Mouse (Mus musculus) liver, postnatal 0 days (tissue): ENCODE measurements around the gene Jph2. TPM values are rescaled to one million over a fixed set of nuclear protein-coding genes. Genes with fewer than 3 reads are reported as not detected.

ENCODE experiments used
- ATAC-seq: fragments of 200-750 bp; cut with Nextera tagmentation; 2 replicates; pipeline ENCODE4 v1.8.0; 2017; ENCODE audit warnings: mild to moderate bottlenecking, moderate library complexity
- DNase-seq: peaks from one replicate; pipeline ENCODE4 v3.0.0-alpha.2; 2016
- H3K27ac ChIP-seq: fragments of 300-500 bp; sonication (generic); 2 replicates; pipeline ENCODE4 v1.5.1; 2014; ENCODE audit warnings: antibody characterized with exemption, moderate library complexity, mild to moderate bottlenecking, low read depth
- H3K27me3 ChIP-seq: fragments of 300-500 bp; sonication (generic); 2 replicates; pipeline ENCODE4 v1.6.1; 2014; ENCODE audit warnings: low read length, control low read depth, mixed read lengths; ENCODE audit not compliant: insufficient read depth
- H3K36me3 ChIP-seq: fragments of 300-500 bp; sonication (generic); replicated peaks from 2 replicates; pipeline ENCODE4 v1.6.1; 2014; ENCODE audit warnings: mild to moderate bottlenecking, control low read depth, low read length, moderate library complexity, mixed read lengths; ENCODE audit not compliant: insufficient read depth
- H3K4me1 ChIP-seq: fragments of 300-500 bp; sonication (generic); 2 replicates; pipeline ENCODE4 v1.6.1; 2014; ENCODE audit warnings: antibody characterized with exemption, mild to moderate bottlenecking, control low read depth; ENCODE audit not compliant: insufficient read depth
- H3K4me2 ChIP-seq: fragments of 300-500 bp; sonication (generic); 2 replicates; pipeline ENCODE4 v1.6.1; 2014; ENCODE audit warnings: low read depth, mild to moderate bottlenecking, low read length, moderate library complexity, mixed read lengths
- H3K4me3 ChIP-seq: fragments of 300-500 bp; sonication (generic); 2 replicates; pipeline ENCODE4 v1.5.1; 2014; ENCODE audit warnings: low read depth, low read length
- H3K9ac ChIP-seq: fragments of 300-500 bp; sonication (generic); replicated peaks from 2 replicates; pipeline ENCODE4 v1.6.1; 2014; ENCODE audit warnings: mild to moderate bottlenecking, moderate library complexity
- H3K9me3 ChIP-seq: fragments of 300-500 bp; sonication (generic); 2 replicates; pipeline ENCODE4 v1.6.1; 2016; ENCODE audit warnings: mild to moderate bottlenecking, control low read depth, low read length, mixed read lengths
- CTCF ChIP-seq: sonication (generic); IDR thresholded peaks from 2 replicates; pipeline ENCODE4 v1.5.1; 2016; ENCODE audit warnings: antibody characterized with exemption, low read depth
- EP300 ChIP-seq: IDR thresholded peaks from 2 replicates; pipeline ENCODE4 v1.6.1; 2016; ENCODE audit warnings: antibody characterized with exemption, low read depth, mild to moderate bottlenecking
- WGBS: fragments of 180-500 bp; shearing (Covaris S2); extraction: QIAGEN DNeasy Blood & Tissue Kit; methylation state at CpG from one replicate; pipeline ENCODE4 v1.1.7; 2014; ENCODE audit not compliant: insufficient replicate concordance; 5-methylcytosine and 5-hydroxymethylcytosine counted together
- polyA plus RNA-seq: library from polyadenylated mRNA; unstranded; fragments of >200 nt; fragmentation: Nextera tagmentation; extraction: Ambion mirVana; gene quantifications from 2 replicates; pipeline ENCODE4 v1.2.1, GENCODE M21; 2015

The Jph2 gene
- polyA plus RNA-seq, 1 experiment from 2014 or later, result 0.11 TPM

DNA sequence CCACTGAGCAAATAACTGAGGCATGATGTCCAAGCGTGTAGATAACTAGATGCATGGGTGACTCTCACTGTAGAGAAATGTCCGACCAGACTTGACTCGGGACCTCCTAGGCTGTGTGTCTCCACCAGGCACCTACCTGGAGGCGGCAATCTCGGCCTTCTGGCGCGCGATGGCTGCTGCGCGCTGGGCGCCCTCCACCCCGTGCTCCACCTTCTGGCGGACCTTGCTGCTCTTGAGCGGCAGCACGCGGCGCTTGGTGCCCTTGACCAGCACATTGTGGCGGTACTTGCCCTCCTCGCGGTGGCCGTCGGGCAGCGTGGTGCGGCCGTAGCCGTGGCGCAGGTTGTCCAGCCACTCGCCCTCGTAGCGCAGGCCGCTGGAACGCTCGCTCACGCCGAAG, 22.3 kb downstream of the Jph2 start:
- TF ChIP-seq CTCF (no peak), EP300 (no peak)
- Histone ChIP-seq H3K36me3 (no peaks in the 10 kb centered on the region), H3K9me3 (no peaks in the 10 kb centered on the region), H3K27me3 (peaks cover 27% of the 10 kb centered on the region), H3K27ac (no peak overlapping the region), H3K4me3 (no peak overlapping the region), H3K9ac (no peak overlapping the region), H3K4me1 (no peaks in the 10 kb centered on the region), H3K4me2 (no peak overlapping the region)
- no peak for DNase-seq
- no peak for ATAC-seq
- WGBS, result 34% methylated on average over 28 of the region's 35 CpGs

DNA sequence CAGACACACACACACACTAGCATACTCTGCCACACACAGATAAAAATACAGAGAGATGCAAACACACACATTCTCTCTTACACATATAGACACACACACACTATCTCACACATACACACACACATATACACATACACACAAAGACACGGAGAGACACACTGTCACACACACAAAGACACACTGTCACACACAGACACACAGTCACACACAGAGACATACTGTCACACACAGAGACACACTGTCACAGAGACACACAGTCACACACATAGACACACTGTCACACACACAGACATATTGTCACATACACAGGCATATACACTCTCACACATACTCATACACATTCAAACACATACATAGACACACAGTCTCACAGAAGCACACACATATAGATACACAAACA, 25.2 kb downstream of the Jph2 start:
- Histone ChIP-seq H3K27me3 (peaks cover 27% of the 10 kb centered on the region), H3K4me3 (no peak overlapping the region), H3K9ac (no peak overlapping the region), H3K27ac (no peak overlapping the region), H3K36me3 (no peaks in the 10 kb centered on the region), H3K4me1 (no peaks in the 10 kb centered on the region), H3K9me3 (no peaks in the 10 kb centered on the region), H3K4me2 (no peak overlapping the region)
- no peak for DNase-seq
- TF ChIP-seq EP300 (no peak), CTCF (no peak)
- WGBS, result 65% methylated on average over 1 of the region's 1 CpGs
- ATAC-seq, result no peak

GRCm38 (mm10) chr2:163370175-163370574, 27.6 kb downstream of the Jph2 start:
- H3K9me3 ChIP-seq, result no peaks in the 10 kb centered on the region
- no peaks in the 10 kb centered on the region for H3K4me1 ChIP-seq
- H3K36me3 ChIP-seq, result no peaks in the 10 kb centered on the region
- ATAC-seq (no peak), DNase-seq (no peak)
- WGBS, result 48% methylated on average over 4 of the region's 4 CpGs
- H3K27me3 ChIP-seq, result peaks cover 12% of the 10 kb centered on the region; the same call in 1 of the 2 replicates
- no peak overlapping the region for H3K4me2 ChIP-seq
- H3K9ac ChIP-seq, result no peak overlapping the region
- no peak overlapping the region for H3K4me3 ChIP-seq
- TF ChIP-seq CTCF (no peak), EP300 (no peak)
- H3K27ac ChIP-seq, result no peak overlapping the region

GRCm38 (mm10) chr2:163364785-163365541, 32.8 kb downstream of the Jph2 start:
- Histone ChIP-seq H3K4me1 (no peaks in the 10 kb centered on the region), H3K4me2 (no peak overlapping the region), H3K27me3 (no peaks in the 10 kb centered on the region), H3K27ac (no peak overlapping the region), H3K9ac (no peak overlapping the region), H3K9me3 (no peaks in the 10 kb centered on the region), H3K36me3 (no peaks in the 10 kb centered on the region), H3K4me3 (no peak overlapping the region)
- ATAC-seq (no peak), DNase-seq (no peak)
- no peak for TF ChIP-seq EP300
- TF ChIP-seq CTCF, result no peak
- 67% methylated on average over 18 of the region's 18 CpGs for WGBS

DNA sequence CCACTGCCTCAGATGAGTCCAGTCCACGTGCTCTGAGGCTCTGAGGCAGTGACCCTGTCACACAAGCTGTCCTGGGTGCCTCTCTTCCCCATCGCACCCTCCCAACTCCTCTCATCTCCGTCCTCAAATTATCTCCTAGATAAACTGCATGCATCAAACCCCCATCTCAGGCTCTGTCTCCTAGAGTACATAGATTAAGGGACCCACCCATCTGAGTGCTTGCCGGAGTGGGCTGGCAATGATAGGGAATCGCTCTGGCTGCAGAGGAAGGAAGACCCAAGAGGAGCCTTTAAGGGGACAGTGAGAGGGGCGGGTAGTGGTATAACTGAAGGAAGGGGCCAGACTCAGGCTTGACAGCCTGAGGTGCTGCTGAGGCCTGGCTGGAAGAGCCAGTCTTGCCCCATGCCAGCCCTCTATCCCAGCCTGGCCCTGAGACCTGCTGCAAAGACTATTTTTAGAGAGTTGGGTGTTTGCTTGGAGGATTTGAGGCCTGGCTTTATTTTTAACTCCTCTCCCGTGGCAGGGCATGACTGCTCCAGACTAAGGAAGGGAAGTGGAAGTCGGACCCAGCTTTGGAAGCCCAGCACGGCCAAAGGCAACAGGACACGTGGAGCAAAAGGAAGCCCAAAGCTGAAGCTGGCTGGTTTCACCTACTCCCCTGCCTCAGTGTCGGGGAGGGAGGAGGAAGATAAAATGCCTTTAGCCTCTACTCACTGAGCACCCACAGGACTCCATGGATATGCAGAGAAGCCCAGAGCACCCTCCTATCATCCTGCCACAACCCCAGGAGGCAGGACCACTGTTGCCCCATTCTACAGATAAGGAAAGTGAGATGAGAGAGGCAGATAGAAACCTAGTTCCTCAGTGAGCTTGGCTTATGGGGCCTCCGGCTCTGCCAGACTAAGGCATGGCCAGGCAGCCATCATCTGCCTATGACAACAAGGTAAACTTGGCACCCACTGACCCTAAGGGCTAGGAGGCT, 34.6 kb downstream of the Jph2 start:
- 50% methylated on average over 12 of the region's 12 CpGs for WGBS

More for the DNA sequence above, 34.6 kb downstream of the Jph2 start:
- Histone ChIP-seq H3K4me1 (0 out of 2 replicates have a peak, but pooled peaks cover 4% of the 10 kb centered on the region), H3K27me3 (no peaks in the 10 kb centered on the region), H3K36me3 (no peaks in the 10 kb centered on the region), H3K9ac (no peak overlapping the region), H3K27ac (no peak overlapping the region), H3K9me3 (no peaks in the 10 kb centered on the region), H3K4me3 (no peak overlapping the region), H3K4me2 (0 out of 2 replicates have a peak overlapping the region, but pooled peaks have one; percentile 27)
- TF ChIP-seq CTCF (no peak), EP300 (0 out of 2 replicates have a peak, but pooled peaks have one; percentile 12)
- DNase-seq, result no peak
- ATAC-seq, result peak; percentile 28
